Mouse (Mus musculus): ENCODE measurements at regions not wholly inside any gene's neighbourhood (a gene's known extent, or its start where the extent isn't known, plus 50 kb on each side); places are given as distances from the start of the nearest gene placed in this dataset.

- TF ChIP-seq MEF2A (IDR thresholded peaks at IDR 0.05; ENCODE audit: borderline replicate concordance, low read depth, low read length) (no peak), MYC (IDR thresholded peaks at IDR 0.05; ENCODE audit: low read depth, low read length) (no peak), MAX (IDR thresholded peaks at IDR 0.05; ENCODE audit: low read length) (no peak), EP300 (IDR thresholded peaks at IDR 0.05; ENCODE audit: low read length) (no peak), NRF1 (IDR thresholded peaks at IDR 0.05; ENCODE audit: low read depth, low read length) (no peak), GABPA (IDR thresholded peaks at IDR 0.05; ENCODE audit: insufficient replicate concordance, low read depth, low read length) (no peak), MAFK (IDR thresholded peaks at IDR 0.05; ENCODE audit: insufficient replicate concordance, low read length) (no peak), POLR2A (IDR thresholded peaks at IDR 0.05; ENCODE audit: low read depth, low read length) (no peak), ZMIZ1 (IDR thresholded peaks at IDR 0.05; ENCODE audit: low read depth, low read length) (no peak), CTCF (conservative IDR thresholded peaks at IDR 0.05 in 1 of 2, IDR thresholded peaks at IDR 0.05 in 1 of 2; ENCODE audit: low read depth in 2 of 2, low read length in 2 of 2) (no peak), IRF4 (IDR thresholded peaks at IDR 0.05; ENCODE audit: low read depth, low read length) (no peak)
Measured at GRCm38 (mm10) chr15:20222054-20222453, 227.0 kb upstream of the Cdh12 start.

All from CH12.LX (cell line).